Mouse (Mus musculus) retina, adult 2 months (tissue): Measurements from ENCODE around the gene Clba1.

Experiments
- DNase-seq: peaks from one replicate; pipeline ENCODE4 v3.0.0-alpha.2; 2012; ENCODE audit warnings: low read depth, low spot score

Clba1 gene

GRCm38 (mm10) chr12:112794998-112795397, 13.7 kb upstream of the Clba1 start:
- DNase-seq = no peak

- DNase-seq = no peak
Observed at GRCm38 (mm10) chr12:112795466-112796104, 13.2 kb upstream of the Clba1 start.

- DNase-seq = no peak
Observed at GRCm38 (mm10) chr12:112796551-112797510, 11.9 kb upstream of the Clba1 start.

- no peak for DNase-seq
Observed at GRCm38 (mm10) chr12:112797672-112798331, 10.9 kb upstream of the Clba1 start.

- DNase-seq = no peak
Observed at GRCm38 (mm10) chr12:112798332-112798681, 10.4 kb upstream of the Clba1 start.

GRCm38 (mm10) chr12:112798716-112799115, 10.0 kb upstream of the Clba1 start:
- DNase-seq = no peak

- no peak for DNase-seq
Observed at GRCm38 (mm10) chr12:112799237-112799970, 9.3 kb upstream of the Clba1 start.

- DNase-seq = no peak
Observed at GRCm38 (mm10) chr12:112800476-112800875, 8.3 kb upstream of the Clba1 start.

- no peak for DNase-seq
Observed at GRCm38 (mm10) chr12:112801864-112802846, 6.6 kb upstream of the Clba1 start, which contains the start of gene Ahnak2. Gene Ahnak2, minus strand, starts transcription at chr12:112802657.

GRCm38 (mm10) chr12:112802917-112803316, 5.8 kb upstream of the Clba1 start:
- DNase-seq = no peak

- no peak for DNase-seq
Observed at GRCm38 (mm10) chr12:112804046-112804445, 4.7 kb upstream of the Clba1 start.

GRCm38 (mm10) chr12:112806044-112806443, 2.7 kb upstream of the Clba1 start:
- DNase-seq = no peak

- DNase-seq = no peak
Observed at GRCm38 (mm10) chr12:112807796-112808195, 941 bp upstream of the Clba1 start.

- no peak for DNase-seq
Observed at GRCm38 (mm10) chr12:112808212-112808586, 538 bp upstream of the Clba1 start.

- no peak for DNase-seq
Observed at GRCm38 (mm10) chr12:112809641-112810040, 904 bp downstream of the Clba1 start.

GRCm38 (mm10) chr12:112810092-112810885, 1.6 kb downstream of the Clba1 start:
- DNase-seq = no peak

- no peak for DNase-seq
Observed at GRCm38 (mm10) chr12:112813370-112813769, 4.6 kb downstream of the Clba1 start.

- no peak for DNase-seq
Observed at GRCm38 (mm10) chr12:112814682-112815470, 6.1 kb downstream of the Clba1 start.

GRCm38 (mm10) chr12:112816294-112816693, 7.6 kb downstream of the Clba1 start:
- no peak for DNase-seq
